Mouse (Mus musculus): ENCODE results near the gene Vps37b. TPM values are rescaled to one million over a fixed set of nuclear protein-coding genes. Genes with fewer than 3 reads are reported as not detected.
A peak's percentile ranks its signal among the peaks of the same experiment; 100 is the strongest.

Gene Vps37b
- polyA plus RNA-seq, 1 experiment from 2014 or later, result 78.6 TPM

DNA sequence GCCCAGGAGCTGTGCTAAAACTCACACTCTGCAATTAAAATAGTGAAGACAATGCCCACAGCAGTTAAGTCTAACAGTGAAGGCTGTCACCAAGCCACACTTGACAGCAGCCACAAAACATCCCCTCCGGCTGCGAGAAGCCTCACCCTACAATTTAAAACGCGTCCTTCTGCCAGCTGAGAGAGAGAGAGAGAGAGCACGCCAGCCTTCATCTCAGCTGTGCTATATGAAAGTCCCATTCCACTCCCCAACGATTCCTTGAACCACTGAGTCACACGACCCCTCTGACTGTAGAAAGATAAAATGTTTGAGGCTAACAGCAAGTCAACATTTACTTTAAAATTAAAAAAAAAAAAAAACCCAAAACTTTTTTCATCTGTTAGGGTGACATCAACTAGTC, 3.4 kb downstream of the Vps37b start:
- no peaks in the 10 kb centered on the region for H3K9me3 ChIP-seq (replicated peaks)
- no peak overlapping the region for H3K4me3 ChIP-seq
- no peaks in the 10 kb centered on the region for H3K27me3 ChIP-seq
- ATAC-seq (ENCODE audit: low FRiP score), result no peak
- no peak overlapping the region; the same call in 1 of the 2 replicates for H3K9ac ChIP-seq
- peak overlapping the region; percentile 44 for H3K27ac ChIP-seq
- H3K36me3 ChIP-seq, result 0 out of 2 replicates have a peak, but pooled peaks cover 9% of the 10 kb centered on the region
- WGBS, result 70% methylated on average over 7 of the region's 7 CpGs
- peak overlapping the region; percentile 30 for H3K4me2 ChIP-seq (replicated peaks)
- peaks cover 66% of the 10 kb centered on the region for H3K4me1 ChIP-seq

DNA sequence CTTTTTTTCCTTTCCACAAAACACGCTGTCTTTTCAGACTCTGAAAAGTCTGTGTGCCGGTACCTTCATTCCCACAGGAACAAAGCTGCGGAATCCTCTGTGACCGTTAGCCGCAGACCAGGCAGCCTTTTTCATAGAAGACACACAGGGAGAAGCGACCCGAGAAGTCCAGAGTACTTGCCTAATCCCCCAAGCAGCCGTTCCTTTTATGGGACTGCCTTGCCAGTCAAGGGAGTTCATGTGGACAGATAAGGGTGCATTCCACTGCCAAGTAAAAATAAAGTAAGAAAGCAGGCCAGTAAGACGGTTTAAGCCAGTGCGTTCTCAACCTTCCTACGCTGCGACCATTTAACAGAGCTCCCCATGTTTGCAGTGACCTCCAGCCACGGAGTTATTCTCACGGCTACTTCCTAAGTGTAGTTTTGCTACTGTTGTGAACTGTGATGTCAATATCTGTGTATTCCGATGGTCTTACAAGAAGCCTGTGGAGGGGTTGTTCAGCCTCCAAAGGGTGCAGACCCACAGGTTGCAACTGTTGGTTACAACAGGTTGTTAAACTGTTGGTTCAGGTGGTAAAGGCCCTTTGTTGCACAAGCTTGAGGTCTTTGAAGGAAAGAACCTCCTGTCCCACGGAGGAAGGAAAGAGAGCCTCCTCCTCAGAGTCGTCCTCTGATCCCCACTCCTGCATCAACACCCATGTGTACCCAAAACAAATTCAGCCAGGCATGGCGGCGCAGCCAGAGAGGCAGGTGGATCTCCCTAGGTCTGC, 4.2 kb downstream of the Vps37b start:
- peaks cover 71% of the 10 kb centered on the region for H3K4me1 ChIP-seq

DNA sequence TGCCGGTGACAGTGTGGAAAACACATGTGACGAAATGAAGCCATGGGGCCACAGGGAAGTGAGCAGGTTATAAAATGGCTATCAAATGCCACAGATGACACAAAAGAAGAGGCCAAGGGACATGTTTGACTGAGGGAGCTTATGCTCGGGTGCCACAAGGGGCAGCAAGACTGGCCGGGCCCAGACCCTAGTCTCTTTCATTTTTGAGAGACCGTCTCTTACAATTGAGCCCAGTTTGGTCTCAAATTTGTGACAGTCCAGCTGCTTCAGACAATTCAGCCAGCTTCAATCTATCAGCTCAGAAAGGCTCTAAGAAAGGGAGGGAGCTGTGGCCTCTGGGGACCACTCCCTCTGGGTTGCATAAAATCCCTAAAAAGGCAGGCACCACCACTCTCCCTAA, 5.5 kb downstream of the Vps37b start:
- Histone ChIP-seq H3K4me1 (peaks cover 71% of the 10 kb centered on the region), H3K36me3 (peaks cover 12% of the 10 kb centered on the region; the same call in 1 of the 2 replicates), H3K4me2 (replicated peaks) (no peak overlapping the region), H3K4me3 (no peak overlapping the region), H3K27me3 (no peaks in the 10 kb centered on the region), H3K27ac (no peak overlapping the region; the same call in 1 of the 2 replicates), H3K9me3 (replicated peaks) (no peaks in the 10 kb centered on the region), H3K9ac (0 out of 2 replicates have a peak overlapping the region, but pooled peaks have one; percentile 32)
- ATAC-seq (ENCODE audit: low FRiP score), result no peak
- whole genome bisulfite sequencing, result 65% methylated on average over 5 of the region's 5 CpGs

More for the DNA sequence above, 4.2 kb downstream of the Vps37b start:
- Histone ChIP-seq H3K4me3 (no peak overlapping the region), H3K4me2 (replicated peaks) (peak overlapping the region; percentile 30), H3K9ac (no peak overlapping the region), H3K9me3 (replicated peaks) (no peaks in the 10 kb centered on the region), H3K27ac (peak overlapping the region; percentile 55), H3K27me3 (no peaks in the 10 kb centered on the region), H3K36me3 (0 out of 2 replicates have a peak, but pooled peaks cover 9% of the 10 kb centered on the region)
- 64% methylated on average over 19 of the region's 19 CpGs for WGBS
- ATAC-seq (ENCODE audit: low FRiP score), result no peak

DNA sequence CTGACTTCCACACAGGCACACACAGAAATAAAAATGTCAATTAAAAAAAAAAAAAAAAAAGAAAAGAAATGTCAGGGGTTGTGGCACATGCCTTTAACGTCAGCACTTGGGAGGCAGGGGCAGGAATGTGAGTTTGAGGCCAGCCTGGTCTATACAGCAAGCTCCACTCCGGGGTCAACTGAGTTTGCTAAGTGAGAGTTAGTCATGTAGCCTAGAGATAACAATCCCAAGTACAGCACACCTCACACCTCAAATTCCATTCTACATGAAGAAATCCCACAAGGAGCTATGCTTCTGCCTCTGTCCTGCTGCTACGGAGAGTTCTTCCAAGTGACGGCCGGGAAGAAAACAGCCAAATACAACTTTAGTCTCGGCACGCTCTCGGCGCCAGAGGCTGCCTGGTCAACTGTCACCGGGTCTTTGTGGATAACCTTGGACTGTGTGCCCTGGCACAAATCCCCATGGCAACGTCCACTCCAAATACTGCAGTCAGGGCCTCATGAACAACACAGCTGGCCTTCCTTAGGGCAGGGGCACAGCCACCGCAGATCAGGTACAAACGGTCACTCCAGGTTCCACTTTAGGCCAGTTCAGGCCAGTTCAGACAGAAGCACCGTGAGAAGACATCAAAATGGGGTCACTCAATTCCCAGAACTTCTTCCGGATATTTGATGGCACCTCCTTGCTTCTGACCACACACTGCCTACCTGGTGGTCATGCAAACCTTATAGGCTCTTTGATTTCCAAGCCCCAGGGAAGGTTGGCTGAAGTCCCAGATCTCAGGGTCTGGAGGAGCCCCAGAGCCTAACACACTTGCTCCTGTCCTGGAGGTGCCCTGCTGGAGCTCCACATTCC, 6.3 kb downstream of the Vps37b start:
- H3K36me3 ChIP-seq, result peaks cover 18% of the 10 kb centered on the region; the same call in 1 of the 2 replicates
- H3K27ac ChIP-seq, result peak overlapping the region; percentile 36; the same call in 1 of the 2 replicates
- H3K4me3 ChIP-seq, result no peak overlapping the region
- H3K9me3 ChIP-seq (replicated peaks), result no peaks in the 10 kb centered on the region
- H3K27me3 ChIP-seq, result no peaks in the 10 kb centered on the region
- no peak overlapping the region for H3K4me2 ChIP-seq (replicated peaks)
- no peak for ATAC-seq (ENCODE audit: low FRiP score)
- H3K9ac ChIP-seq, result no peak overlapping the region; the same call in 1 of the 2 replicates
- peaks cover 74% of the 10 kb centered on the region for H3K4me1 ChIP-seq
- 83% methylated on average over 15 of the region's 15 CpGs for WGBS

GRCm38 (mm10) chr5:124025146-124025545, 6.9 kb downstream of the Vps37b start:
- no peak overlapping the region for H3K4me2 ChIP-seq (replicated peaks)
- peak overlapping the region; percentile 66 for H3K27ac ChIP-seq
- peaks cover 72% of the 10 kb centered on the region for H3K4me1 ChIP-seq
- peaks cover 18% of the 10 kb centered on the region; the same call in 1 of the 2 replicates for H3K36me3 ChIP-seq
- H3K4me3 ChIP-seq, result no peak overlapping the region
- no peaks in the 10 kb centered on the region for H3K9me3 ChIP-seq (replicated peaks)
- no peak for ATAC-seq (ENCODE audit: low FRiP score)
- H3K9ac ChIP-seq, result no peak overlapping the region
- no peaks in the 10 kb centered on the region for H3K27me3 ChIP-seq
- WGBS, result 35% methylated on average over 9 of the region's 9 CpGs

GRCm38 (mm10) chr5:124024677-124025076, 7.4 kb downstream of the Vps37b start:
- Histone ChIP-seq H3K36me3 (peaks cover 18% of the 10 kb centered on the region; the same call in 1 of the 2 replicates), H3K4me2 (replicated peaks) (no peak overlapping the region), H3K4me3 (no peak overlapping the region), H3K27ac (peak overlapping the region; percentile 66), H3K4me1 (peaks cover 72% of the 10 kb centered on the region), H3K27me3 (no peaks in the 10 kb centered on the region), H3K9me3 (replicated peaks) (no peaks in the 10 kb centered on the region), H3K9ac (no peak overlapping the region)
- no peak for ATAC-seq (ENCODE audit: low FRiP score)
- WGBS, result 45% methylated on average over 6 of the region's 6 CpGs

DNA sequence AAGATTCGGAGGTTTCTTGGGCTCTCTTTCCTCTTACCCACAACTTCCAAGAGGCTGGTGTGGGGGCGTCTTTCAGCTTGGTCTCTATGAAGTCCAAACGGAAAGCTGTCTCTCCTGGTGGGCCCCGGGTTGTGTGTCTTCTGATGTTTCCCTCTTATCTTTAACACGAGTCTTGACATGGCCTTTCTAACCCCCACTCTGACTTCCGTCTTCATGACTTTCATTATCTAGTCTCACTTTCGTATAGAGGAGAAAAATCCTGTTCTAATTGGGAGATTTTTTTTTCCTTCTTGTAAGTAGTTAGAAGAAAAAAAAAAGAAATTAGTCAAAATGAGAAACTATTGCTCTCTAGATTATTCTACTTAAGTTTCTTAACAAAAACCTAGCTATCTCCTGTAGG, 9.7 kb downstream of the Vps37b start:
- Histone ChIP-seq H3K36me3 (peaks cover 9% of the 10 kb centered on the region; the same call in 1 of the 2 replicates), H3K9me3 (replicated peaks) (no peaks in the 10 kb centered on the region), H3K27ac (no peak overlapping the region), H3K4me3 (no peak overlapping the region), H3K4me1 (peaks cover 74% of the 10 kb centered on the region), H3K27me3 (no peaks in the 10 kb centered on the region), H3K9ac (no peak overlapping the region), H3K4me2 (replicated peaks) (no peak overlapping the region)
- no peak for ATAC-seq (ENCODE audit: low FRiP score)
- WGBS, result 73% methylated on average over 7 of the region's 7 CpGs

DNA sequence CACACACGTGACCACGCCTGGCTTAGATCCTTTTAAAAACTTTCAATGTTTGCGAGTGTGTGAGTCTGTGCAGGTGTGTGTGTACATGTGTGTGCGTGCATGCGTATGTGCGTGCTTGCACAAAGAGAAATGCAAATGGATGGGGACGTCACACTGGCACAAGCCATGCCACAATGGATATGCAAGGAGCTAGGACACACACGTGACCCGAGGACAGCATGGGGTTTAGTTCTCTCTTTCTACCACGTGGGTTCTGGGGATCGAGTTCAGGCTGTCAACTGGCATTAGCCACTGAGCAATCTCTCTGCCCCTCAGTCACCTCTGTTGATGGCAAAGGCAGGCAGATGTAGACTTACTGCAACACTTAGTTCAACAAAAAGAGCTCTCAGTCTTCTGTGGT, 10.4 kb downstream of the Vps37b start:
- Histone ChIP-seq H3K27ac (no peak overlapping the region), H3K4me2 (replicated peaks) (no peak overlapping the region), H3K27me3 (no peaks in the 10 kb centered on the region), H3K36me3 (peaks cover 9% of the 10 kb centered on the region; the same call in 1 of the 2 replicates), H3K4me1 (peaks cover 76% of the 10 kb centered on the region), H3K9ac (no peak overlapping the region), H3K9me3 (replicated peaks) (no peaks in the 10 kb centered on the region), H3K4me3 (no peak overlapping the region)
- no peak for ATAC-seq (ENCODE audit: low FRiP score)
- WGBS, result 81% methylated on average over 11 of the region's 11 CpGs

DNA sequence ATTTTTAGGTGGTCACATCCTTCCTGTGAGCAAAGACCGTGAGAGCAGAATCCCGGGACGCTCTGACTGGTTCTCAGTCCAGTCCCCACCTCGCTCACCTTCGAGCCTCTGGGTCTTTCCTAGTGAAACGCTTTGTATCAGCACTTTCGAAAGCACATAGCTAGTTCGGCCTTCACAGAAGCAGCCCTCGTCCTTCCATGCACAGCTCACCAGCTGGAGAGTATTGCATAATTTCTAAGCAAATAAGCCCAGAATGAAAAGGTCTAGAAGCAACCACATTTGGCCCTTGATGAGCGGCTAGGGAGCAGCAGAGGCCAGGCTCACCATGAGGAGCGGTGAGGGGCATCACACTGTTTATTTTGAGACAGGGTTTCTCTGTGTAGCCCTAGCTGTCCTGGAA, 10.9 kb downstream of the Vps37b start:
- H3K27ac ChIP-seq, result no peak overlapping the region
- WGBS, result 93% methylated on average over 11 of the region's 11 CpGs
- no peaks in the 10 kb centered on the region for H3K9me3 ChIP-seq (replicated peaks)
- no peak overlapping the region for H3K4me3 ChIP-seq
- H3K27me3 ChIP-seq, result no peaks in the 10 kb centered on the region
- no peak for ATAC-seq (ENCODE audit: low FRiP score)
- H3K9ac ChIP-seq, result no peak overlapping the region
- no peak overlapping the region for H3K4me2 ChIP-seq (replicated peaks)
- peaks cover 9% of the 10 kb centered on the region; the same call in 1 of the 2 replicates for H3K36me3 ChIP-seq
- H3K4me1 ChIP-seq, result peaks cover 76% of the 10 kb centered on the region

DNA sequence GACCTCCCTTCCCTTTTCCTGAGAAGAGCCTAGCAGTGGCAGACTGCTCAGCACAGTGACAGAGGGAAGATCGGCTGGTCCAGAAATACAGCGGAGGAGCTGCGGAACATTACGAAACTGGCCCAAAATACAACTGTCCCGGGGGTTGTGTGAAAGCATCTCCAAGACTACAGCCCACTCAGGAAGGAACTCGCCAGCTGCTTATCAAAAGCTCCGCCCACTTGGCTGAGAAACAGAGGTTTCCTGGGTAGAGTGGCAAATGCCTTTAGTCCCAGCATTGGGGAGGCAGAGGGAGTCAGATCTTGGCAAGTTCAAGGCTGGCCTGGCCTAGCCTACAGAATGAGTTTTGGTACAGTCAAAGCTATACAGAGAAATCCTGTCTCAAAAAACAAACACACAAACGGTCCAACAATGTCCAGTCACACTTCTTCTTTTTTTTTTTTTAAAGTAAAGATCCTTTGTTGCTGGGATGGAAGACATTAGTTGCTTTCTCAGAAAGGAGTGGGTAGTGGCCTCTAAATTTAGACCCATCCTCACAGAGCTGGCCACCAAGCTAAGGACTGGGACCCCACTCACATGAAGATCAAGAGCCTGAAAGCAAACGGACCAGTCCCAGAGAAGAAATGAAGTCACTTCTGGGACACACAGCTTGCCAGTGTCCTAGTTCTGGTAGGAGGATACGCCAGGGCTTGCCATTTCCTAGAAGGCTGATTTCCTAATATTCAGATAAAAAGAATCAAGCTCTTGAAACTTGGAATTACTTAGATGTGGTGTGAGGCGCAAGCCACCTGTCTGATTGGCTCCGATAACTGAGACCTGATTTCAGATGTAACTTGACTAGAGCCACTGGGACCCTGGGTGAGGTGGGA, 12.5 kb downstream of the Vps37b start:
- no peaks in the 10 kb centered on the region for H3K9me3 ChIP-seq (replicated peaks)
- ATAC-seq (ENCODE audit: low FRiP score), result no peak
- WGBS, result 69% methylated on average over 12 of the region's 12 CpGs
- H3K27ac ChIP-seq, result peak overlapping the region; percentile 7; the same call in 1 of the 2 replicates
- H3K4me3 ChIP-seq, result no peak overlapping the region
- peaks cover 74% of the 10 kb centered on the region for H3K4me1 ChIP-seq
- H3K9ac ChIP-seq, result no peak overlapping the region
- no peaks in the 10 kb centered on the region for H3K27me3 ChIP-seq
- peaks cover 9% of the 10 kb centered on the region; the same call in 1 of the 2 replicates for H3K36me3 ChIP-seq
- H3K4me2 ChIP-seq (replicated peaks), result no peak overlapping the region

- H3K27ac ChIP-seq, result no peak overlapping the region
- WGBS, result 84% methylated on average over 9 of the region's 9 CpGs
- no peak overlapping the region for H3K9ac ChIP-seq
- H3K4me1 ChIP-seq, result peaks cover 74% of the 10 kb centered on the region
- H3K27me3 ChIP-seq, result no peaks in the 10 kb centered on the region
- H3K9me3 ChIP-seq (replicated peaks), result no peaks in the 10 kb centered on the region
- ATAC-seq (ENCODE audit: low FRiP score), result no peak
- peaks cover 9% of the 10 kb centered on the region; the same call in 1 of the 2 replicates for H3K36me3 ChIP-seq
- no peak overlapping the region for H3K4me2 ChIP-seq (replicated peaks)
- no peak overlapping the region for H3K4me3 ChIP-seq
These were observed 13.4 kb downstream of the Vps37b start for GRCm38 (mm10) chr5:124018651-124019050.
